Mouse (Mus musculus): ENCODE measurements at regions not wholly inside any gene's neighbourhood (a gene's known extent, or its start where the extent isn't known, plus 50 kb on each side); places are given as distances from the start of the nearest gene placed in this dataset.

- TF ChIP-seq USF2 (IDR thresholded peaks at IDR 0.05; ENCODE audit: borderline replicate concordance in 1 of 2, insufficient read depth in 1 of 2, low read depth in 1 of 2, low read length in 2 of 2) (no peak), NELFE (IDR thresholded peaks at IDR 0.05; ENCODE audit: low read depth, low read length) (no peak), TAL1 (IDR thresholded peaks at IDR 0.05; ENCODE audit: low read length) (no peak), RCOR1 (IDR thresholded peaks at IDR 0.05; ENCODE audit: low read depth, low read length) (no peak), MYC (IDR thresholded peaks at IDR 0.05; ENCODE audit: low read depth, low read length) (no peak)
- H3K4me1 ChIP-seq (ENCODE audit: control insufficient read depth in 1 of 2, insufficient read depth in 2 of 2, low read length in 2 of 2), result no peaks in the 10 kb centered on the region
- H3K79me2 ChIP-seq (ENCODE audit: control insufficient read depth, insufficient read depth, low read length, poor library complexity), result no peaks in the 10 kb centered on the region
- no peaks in the 10 kb centered on the region for H3K9me3 ChIP-seq (replicated peaks; ENCODE audit: insufficient read depth, low read length)
- no peaks in the 10 kb centered on the region for H3K36me3 ChIP-seq (ENCODE audit: control insufficient read depth in 1 of 2, insufficient read depth in 2 of 2, low read length in 2 of 2)
- H3K27ac ChIP-seq (ENCODE audit: control insufficient read depth, low read depth, low read length), result no peak overlapping the region
- no peak overlapping the region for H3K9ac ChIP-seq (ENCODE audit: control insufficient read depth, low read depth, low read length, poor library complexity, severe bottlenecking)
- no peaks in the 10 kb centered on the region for H3K27me3 ChIP-seq (ENCODE audit: control insufficient read depth in 1 of 2, insufficient read depth in 2 of 2, low read length in 2 of 2)
- no peak overlapping the region for H3K4me3 ChIP-seq (ENCODE audit: control insufficient read depth in 1 of 2, insufficient read depth in 1 of 2, low read depth in 2 of 2, low read length in 2 of 2)
- DNase-seq (ENCODE audit: low read depth, low spot score), result no peak
Observed at GRCm38 (mm10) chr10:37422612-37423011, 283.9 kb upstream of the Marcks start.

- no peak for TF ChIP-seq UBTF (IDR thresholded peaks at IDR 0.05; ENCODE audit: borderline replicate concordance, insufficient read depth, low read depth, low read length)
- TF ChIP-seq ELF1 (IDR thresholded peaks at IDR 0.05; ENCODE audit: low read depth, low read length), result no peak
- no peak for TF ChIP-seq NRF1 (IDR thresholded peaks at IDR 0.05; ENCODE audit: insufficient read depth, low read depth, low read length, poor library complexity, severe bottlenecking)
- no peak for TF ChIP-seq HCFC1 (IDR thresholded peaks at IDR 0.05; ENCODE audit: low read depth, low read length)
- TF ChIP-seq ETS1 (IDR thresholded peaks at IDR 0.05; ENCODE audit: low read depth, low read length), result no peak
- no peak for TF ChIP-seq RAD21 (IDR thresholded peaks at IDR 0.05; ENCODE audit: low read depth, low read length)
- TF ChIP-seq EP300 (IDR thresholded peaks at IDR 0.05; ENCODE audit: low read depth in 1 of 2, low read length in 2 of 2), result no peak
- TF ChIP-seq GABPA (IDR thresholded peaks at IDR 0.05; ENCODE audit: low read depth, low read length), result no peak
- TF ChIP-seq NELFE (IDR thresholded peaks at IDR 0.05; ENCODE audit: low read depth, low read length), result no peak
- no peak for TF ChIP-seq POLR2A (IDR thresholded peaks at IDR 0.05; ENCODE audit: control insufficient read depth in 1 of 2, insufficient read depth in 1 of 2, low read depth in 1 of 2, low read length in 2 of 2, poor library complexity in 1 of 2)
- TF ChIP-seq USF1 (IDR thresholded peaks at IDR 0.05; ENCODE audit: low read depth, low read length), result no peak
- no peak for TF ChIP-seq TCF12 (IDR thresholded peaks at IDR 0.05; ENCODE audit: low read depth, low read length)
- no peak for TF ChIP-seq SIN3A (IDR thresholded peaks at IDR 0.05; ENCODE audit: low read length)
- no peak for TF ChIP-seq RCOR1 (IDR thresholded peaks at IDR 0.05; ENCODE audit: low read depth, low read length)
- TF ChIP-seq POLR2AphosphoS2 (IDR thresholded peaks at IDR 0.05; ENCODE audit: low read length), result no peak
- no peak for TF ChIP-seq JUND (IDR thresholded peaks at IDR 0.05; ENCODE audit: low read depth, low read length)
- TF ChIP-seq TAL1 (IDR thresholded peaks at IDR 0.05; ENCODE audit: low read length), result no peak
- TF ChIP-seq MYC (IDR thresholded peaks at IDR 0.05; ENCODE audit: low read depth, low read length), result no peak
- TF ChIP-seq SMC3 (IDR thresholded peaks at IDR 0.05; ENCODE audit: low read depth, low read length), result no peak
- no peaks in the 10 kb centered on the region for H3K79me2 ChIP-seq (ENCODE audit: control insufficient read depth, insufficient read depth, low read length, poor library complexity)
- H3K9me3 ChIP-seq (replicated peaks; ENCODE audit: insufficient read depth, low read length), result no peaks in the 10 kb centered on the region
- DNase-seq (ENCODE audit: low read depth, low spot score), result no peak
- H3K36me3 ChIP-seq (ENCODE audit: control insufficient read depth in 1 of 2, insufficient read depth in 2 of 2, low read length in 2 of 2), result no peaks in the 10 kb centered on the region
- no peak overlapping the region for H3K27ac ChIP-seq (ENCODE audit: control insufficient read depth, low read depth, low read length)
- no peaks in the 10 kb centered on the region for H3K27me3 ChIP-seq (ENCODE audit: control insufficient read depth in 1 of 2, insufficient read depth in 2 of 2, low read length in 2 of 2)
- no peaks in the 10 kb centered on the region for H3K4me1 ChIP-seq (ENCODE audit: control insufficient read depth in 1 of 2, insufficient read depth in 2 of 2, low read length in 2 of 2)
- H3K4me3 ChIP-seq (ENCODE audit: control insufficient read depth in 1 of 2, insufficient read depth in 1 of 2, low read depth in 2 of 2, low read length in 2 of 2), result no peak overlapping the region
- no peak overlapping the region for H3K9ac ChIP-seq (ENCODE audit: control insufficient read depth, low read depth, low read length, poor library complexity, severe bottlenecking)
Observed at GRCm38 (mm10) chr10:37416321-37416720, 277.6 kb upstream of the Marcks start.
